Mouse (Mus musculus) monocyte, adult 5-6 weeks (primary cell): Measurements from ENCODE around the gene 3110018I06Rik. TPM values are rescaled to one million over a fixed set of nuclear protein-coding genes. Genes with fewer than 3 reads are reported as not detected.

ENCODE experiments used
- ATAC-seq: fragments of 153-309, 156-312 bp; replicated peaks from 2 replicates; pipeline ENCODE4 v1.8.0; 2017; ENCODE audit warnings: mild to moderate bottlenecking; ENCODE audit not compliant: low TSS enrichment, insufficient number of reproducible peaks, severe bottlenecking, poor library complexity, low FRiP score
- total RNA-seq: library from RNA; stranded (forward); fragments of 200-1000, 200-491, 200-594 nt; gene quantifications from 3 replicates; pipeline ENCODE4 v1.2.3, GENCODE M21; 2017

Gene 3110018I06Rik
- not detected in 3 replicates for total RNA-seq

GRCm38 (mm10) chr12:107488371-107488770 is at the start of gene 3110018I06Rik:
3110018I06Rik (plus strand) TSS chr12:107488632.
- ATAC-seq, result no peak

DNA sequence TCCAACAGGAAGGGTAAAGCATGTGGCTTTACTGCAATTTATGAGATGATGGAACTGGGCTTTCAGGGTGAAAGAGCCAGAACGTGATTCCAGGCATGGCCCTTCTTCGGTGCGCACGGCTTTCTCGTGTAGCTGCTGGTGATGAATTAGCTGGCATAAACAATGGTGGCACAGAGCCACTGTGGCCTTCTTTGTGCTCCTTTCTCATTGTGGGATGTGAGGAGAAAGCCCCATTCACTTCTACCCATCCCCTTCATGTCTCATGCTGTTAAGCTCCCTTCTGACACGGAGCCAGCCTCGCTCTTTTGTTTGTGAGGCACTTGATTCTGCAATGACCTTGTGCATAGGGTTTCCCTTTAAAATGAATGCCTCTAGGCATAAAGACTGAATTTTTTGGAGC is 43.8 kb upstream of the 3110018I06Rik start:
- no peak for ATAC-seq

DNA sequence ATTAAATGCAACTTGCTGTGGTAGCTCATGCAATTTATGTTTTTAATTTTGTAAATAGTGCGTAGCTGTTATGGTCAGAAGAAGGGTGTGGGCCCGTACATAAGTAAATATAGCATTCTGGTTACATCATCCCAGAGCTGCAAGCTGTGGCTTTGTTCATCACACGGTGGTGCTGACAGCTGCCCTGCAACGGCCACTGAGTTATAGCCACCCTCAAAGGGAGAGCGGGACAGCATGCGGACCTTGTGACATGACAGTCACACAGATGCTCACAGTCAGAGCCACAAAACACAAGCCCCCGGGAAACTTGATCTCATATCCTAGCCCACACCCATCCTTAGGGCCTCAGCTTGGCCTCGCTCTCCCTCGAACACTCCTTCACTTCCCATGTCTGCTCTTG is 30.6 kb upstream of the 3110018I06Rik start:
- no peak for ATAC-seq

GRCm38 (mm10) chr12:107464731-107465130 is 23.7 kb upstream of the 3110018I06Rik start:
- ATAC-seq, result no peak

GRCm38 (mm10) chr12:107476441-107477291 is 11.8 kb upstream of the 3110018I06Rik start:
- no peak for ATAC-seq

DNA sequence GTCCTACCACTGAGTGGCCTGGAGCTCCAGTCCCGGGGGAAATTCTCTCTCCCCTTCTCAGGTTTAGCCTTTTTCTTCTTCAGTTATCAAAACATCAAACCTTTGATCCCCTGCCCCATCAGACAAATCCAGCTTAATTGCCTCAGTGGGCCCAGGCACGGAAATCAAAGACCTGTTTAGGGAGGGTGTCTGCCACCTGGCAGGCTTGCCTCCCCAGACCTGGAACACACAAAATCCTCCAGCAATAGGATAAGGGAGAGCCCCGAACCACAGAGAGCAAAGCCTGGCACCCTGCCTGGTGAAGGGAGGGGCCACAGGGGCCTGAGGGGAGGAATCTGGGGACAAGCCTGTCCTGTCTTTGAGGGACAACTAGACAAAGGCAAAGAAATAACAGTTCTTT is 9.1 kb upstream of the 3110018I06Rik start:
- ATAC-seq, result no peak

DNA sequence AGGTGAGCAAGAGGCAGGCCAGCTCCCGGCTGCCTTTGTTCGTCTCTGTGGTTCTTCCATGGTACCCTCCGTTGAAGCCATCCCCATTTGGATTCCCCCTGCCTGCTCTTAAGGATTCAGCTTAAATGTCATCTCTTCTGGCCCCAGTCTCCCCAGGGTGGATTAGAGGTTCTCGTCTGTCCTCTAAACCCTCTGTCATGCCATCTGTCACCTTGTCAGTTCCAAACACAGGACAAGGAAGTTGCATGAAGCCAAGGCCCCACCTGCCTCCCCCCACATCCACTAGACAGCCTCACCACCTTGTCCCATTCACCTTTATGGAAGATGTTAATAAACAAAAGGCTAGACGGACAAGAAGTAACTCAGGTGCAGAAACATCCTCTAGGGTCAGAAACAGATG is 5.4 kb upstream of the 3110018I06Rik start:
- no peak for ATAC-seq

- ATAC-seq, result no peak
Measured at GRCm38 (mm10) chr12:107491344-107491743, 2.9 kb downstream of the 3110018I06Rik start.

DNA sequence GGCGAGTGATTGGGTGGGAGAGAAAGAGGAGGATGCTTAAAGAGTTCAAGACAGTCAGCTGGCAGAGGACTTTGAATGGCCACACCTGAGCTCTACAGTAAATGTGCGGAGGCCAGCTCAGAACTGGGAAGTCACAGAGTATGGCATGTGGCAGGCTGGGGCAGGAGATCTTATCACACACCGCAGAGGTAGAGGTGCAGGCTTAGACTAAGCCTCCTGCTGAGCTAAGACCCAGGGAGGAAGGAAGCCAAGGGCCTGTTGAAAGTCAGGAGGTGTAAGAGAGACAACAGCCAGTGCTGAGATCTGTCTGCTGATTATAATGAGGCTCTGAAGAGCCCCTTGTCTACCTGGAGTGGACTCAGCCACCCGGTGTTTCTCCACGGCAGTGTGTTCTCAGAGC is 8.5 kb downstream of the 3110018I06Rik start:
- ATAC-seq, result no peak

- ATAC-seq, result no peak
Measured at GRCm38 (mm10) chr12:107509661-107510237, 21.3 kb downstream of the 3110018I06Rik start.

GRCm38 (mm10) chr12:107511112-107511511 is 22.7 kb downstream of the 3110018I06Rik start:
- no peak for ATAC-seq

DNA sequence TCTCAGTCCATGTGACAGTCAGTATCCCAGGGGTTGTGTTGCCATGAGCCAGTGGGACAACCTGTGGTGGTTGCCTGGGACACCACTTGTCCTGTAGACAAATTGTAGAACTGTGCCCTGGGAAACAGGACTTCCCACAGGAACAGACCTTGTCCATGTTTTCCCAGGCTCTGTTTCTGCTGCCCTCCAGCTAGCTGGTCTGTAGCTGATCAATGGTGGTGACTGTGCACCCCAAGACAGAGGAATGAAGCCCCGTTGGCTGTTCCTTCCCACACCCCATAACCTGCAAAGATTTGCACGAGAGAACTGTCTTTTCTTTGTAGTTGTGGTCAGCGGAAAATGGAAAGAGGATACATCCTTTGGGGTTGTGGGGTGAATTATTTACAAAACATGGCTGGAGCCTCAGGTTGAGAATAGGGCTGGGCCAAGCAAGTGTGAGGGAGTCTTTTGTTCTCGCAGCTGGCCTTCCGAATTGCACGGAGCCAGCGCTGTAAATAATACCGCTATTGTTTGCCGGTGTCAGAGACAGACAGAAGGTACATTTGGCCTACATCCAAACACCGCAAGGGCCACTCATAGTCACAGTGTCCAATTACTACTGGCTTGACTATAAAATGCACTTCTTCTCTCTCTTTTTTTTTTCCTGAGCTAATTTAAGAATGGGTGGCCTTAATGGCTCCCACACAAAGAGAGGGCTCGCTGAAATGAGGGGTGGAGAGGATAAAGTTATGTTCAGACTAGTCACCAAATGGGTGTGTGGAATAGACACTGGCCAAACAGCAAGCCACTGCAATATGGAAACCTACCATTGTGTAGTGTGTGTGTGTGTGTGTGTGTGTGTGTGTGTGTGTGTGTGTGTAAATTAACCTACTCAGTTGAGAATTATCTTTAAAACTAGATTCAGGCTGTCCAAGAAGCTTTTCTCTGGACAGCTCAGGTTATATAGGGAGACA is 28.1 kb downstream of the 3110018I06Rik start:
- no peak for ATAC-seq

DNA sequence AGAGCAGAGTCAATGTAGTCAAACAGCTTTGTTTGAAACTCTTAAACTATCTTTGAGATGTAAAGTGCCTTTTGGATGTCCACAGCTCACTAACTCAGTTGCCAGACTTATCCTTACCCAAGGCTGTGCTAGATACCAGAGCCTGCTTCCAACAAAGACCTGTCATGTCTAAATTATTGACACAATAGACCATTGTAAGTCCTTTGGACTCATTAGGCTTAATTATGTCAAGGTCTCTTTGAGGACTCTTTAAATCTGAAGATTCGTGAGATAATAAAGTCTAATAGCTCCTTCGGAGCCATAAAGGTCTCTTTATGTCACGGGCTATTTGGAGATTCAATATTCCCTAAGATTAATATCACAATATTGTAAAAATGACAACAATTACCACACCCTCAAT is 32.5 kb downstream of the 3110018I06Rik start:
- ATAC-seq, result no peak

- ATAC-seq, result no peak
Measured at GRCm38 (mm10) chr12:107528346-107528880, 40.0 kb downstream of the 3110018I06Rik start.

DNA sequence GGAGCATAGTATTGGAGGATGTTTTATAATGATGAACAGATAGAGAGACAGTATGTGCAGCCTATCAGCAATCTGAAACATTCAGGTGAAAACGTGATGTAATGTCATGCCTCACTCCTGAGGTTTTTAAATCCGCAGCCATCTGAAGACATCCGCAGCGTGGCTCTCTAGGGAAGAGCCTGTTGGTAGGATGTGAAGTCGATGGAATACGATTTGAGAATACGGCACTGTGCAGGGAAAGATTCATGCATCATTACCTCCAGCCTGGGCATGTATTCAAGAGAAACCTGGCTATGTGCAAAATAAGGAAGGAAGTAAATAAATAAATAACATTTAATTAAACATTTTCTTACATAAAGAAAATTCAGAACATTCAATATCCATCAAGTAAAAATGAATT is 44.4 kb downstream of the 3110018I06Rik start:
- no peak for ATAC-seq
